Mouse (Mus musculus): ENCODE measurements around the gene Tram2.

DNA sequence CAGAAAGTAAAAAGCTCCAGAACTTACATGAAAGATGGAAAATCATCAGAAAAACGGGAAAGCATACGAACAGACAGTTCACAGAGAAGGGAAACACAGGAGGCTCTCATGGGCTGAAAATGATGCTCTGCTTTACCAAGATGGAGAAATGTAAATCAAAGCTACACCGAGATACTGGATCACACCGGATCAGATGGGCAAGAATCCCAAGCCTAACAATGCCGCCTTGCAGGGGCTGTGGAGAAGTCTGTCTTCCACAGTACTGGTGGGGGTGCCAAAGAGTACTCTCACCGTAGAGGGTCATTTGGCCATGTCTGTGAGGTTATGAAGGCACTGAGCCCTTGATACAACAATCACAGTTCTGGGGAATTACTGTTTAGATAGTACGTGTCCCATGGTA is 52.5 kb downstream of the Tram2 start:
- TF ChIP-seq POLR2A (IDR thresholded peaks at IDR 0.05; ENCODE audit: extremely low read depth, insufficient read depth, low read length) (no peak), CTCF (IDR thresholded peaks at IDR 0.05; ENCODE audit: low read depth, low read length) (no peak)

Measured in liver, adult 2 months (tissue).